Mouse (Mus musculus): Measurements from ENCODE around the gene Cox7a2l.

GRCm38 (mm10) chr17:83548501-83549233 is 31.5 kb upstream of the Cox7a2l start:
- peak in 2 of 3 experiments; percentile 18 to 38; a peak in 3 of 6 replicates for TF ChIP-seq CTCF (IDR thresholded peaks at IDR 0.05 in 2 of 3, conservative IDR thresholded peaks at IDR 0.05 in 1 of 3; ENCODE audit: control insufficient read depth in 1 of 3, insufficient read depth in 1 of 3, low read depth in 2 of 3, low read length in 3 of 3, poor library complexity in 1 of 3, severe bottlenecking in 1 of 3)
- TF ChIP-seq NRF1 (IDR thresholded peaks at IDR 0.05; ENCODE audit: insufficient read depth, low read depth, low read length, poor library complexity, severe bottlenecking), result no peak
- TF ChIP-seq POLR2A (IDR thresholded peaks at IDR 0.05; ENCODE audit: control insufficient read depth in 1 of 2, insufficient read depth in 1 of 2, low read depth in 1 of 2, low read length in 2 of 2, poor library complexity in 1 of 2), result no peak
- TF ChIP-seq MAFK (IDR thresholded peaks at IDR 0.05; ENCODE audit: borderline replicate concordance, low read depth, low read length), result no peak
- TF ChIP-seq ZC3H11A (IDR thresholded peaks at IDR 0.05; ENCODE audit: low read depth, low read length), result no peak
